10 mouse cellular contexts compared by ENCODE assay signal in the genomic region with DNA sequence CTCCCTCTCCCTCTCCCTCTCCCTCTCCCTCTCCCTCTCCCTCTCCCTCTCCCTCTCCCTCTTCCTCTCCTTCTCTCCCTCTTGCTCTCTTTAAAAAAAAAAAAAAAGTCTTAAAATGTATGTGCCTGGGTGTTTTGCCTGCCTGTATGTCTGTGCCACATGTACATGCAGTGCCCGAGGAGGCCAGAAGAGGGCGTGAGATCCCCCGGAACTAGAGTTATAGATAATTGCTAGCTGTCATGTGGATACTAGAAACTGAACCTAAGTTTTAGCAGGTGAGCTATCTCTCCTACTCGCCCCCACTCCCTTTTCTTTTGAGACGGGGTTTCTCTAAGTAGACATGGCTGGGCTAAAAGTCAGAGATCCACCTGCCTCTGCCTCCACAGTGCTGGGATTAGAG. TPM values are rescaled to one million over a fixed set of nuclear protein-coding genes. Genes with fewer than 3 reads are reported as not detected.
DNase-seq lines count a peak whose midpoint lies in the region; ATAC-seq and TF ChIP-seq lines count a peak whose summit lies in the region.
"Had no signal": no experiment of that assay in that cellular context is flagged by ENCODE, and none has a peak within 500 bp of the region (broad histone marks: within the 10 kb centered on the region; RNA-seq: fewer than 3 reads in every experiment).

No protein-coding gene starts in this region.

- no peaks in the 10 kb centered on the region for H3K9me3 ChIP-seq in intestine, postnatal 0 days (ENCODE audit: control insufficient read depth)
- H3K9me3 ChIP-seq in intestine, embryonic 15.5 days, result no peaks in the 10 kb centered on the region
- H3K9me3 ChIP-seq in liver, embryonic 13.5 days (replicated peaks), result no peaks in the 10 kb centered on the region
- H3K9me3 ChIP-seq in midbrain, embryonic 10.5 days (replicated peaks), result no peaks in the 10 kb centered on the region

- H3K4me1 ChIP-seq in intestine, postnatal 0 days (replicated peaks; ENCODE audit: control insufficient read depth, insufficient read depth, low read length), result no peaks in the 10 kb centered on the region
- H3K4me1 ChIP-seq in intestine, embryonic 15.5 days (replicated peaks), result no peaks in the 10 kb centered on the region
- 0 out of 2 replicates have a peak, but pooled peaks cover 8% of the 10 kb centered on the region for H3K4me1 ChIP-seq in liver, embryonic 13.5 days (replicated peaks)
- no peaks in the 10 kb centered on the region for H3K4me1 ChIP-seq in midbrain, embryonic 10.5 days

- H3K36me3 ChIP-seq in intestine, postnatal 0 days (ENCODE audit: control insufficient read depth, insufficient read depth), result no peaks in the 10 kb centered on the region
- no peaks in the 10 kb centered on the region for H3K36me3 ChIP-seq in intestine, embryonic 15.5 days
- no peaks in the 10 kb centered on the region for H3K36me3 ChIP-seq in liver, embryonic 13.5 days
- H3K36me3 ChIP-seq in midbrain, embryonic 10.5 days, result no peaks in the 10 kb centered on the region

- no peak overlapping the region for H3K4me3 ChIP-seq in intestine, postnatal 0 days (ENCODE audit: low read depth, low read length)
- no peak overlapping the region for H3K4me3 ChIP-seq in intestine, embryonic 15.5 days (replicated peaks)
- no peak overlapping the region for H3K4me3 ChIP-seq in liver, embryonic 13.5 days (replicated peaks)
- no peak overlapping the region for H3K4me3 ChIP-seq in midbrain, embryonic 10.5 days

- no peak overlapping the region for H3K4me2 ChIP-seq in intestine, postnatal 0 days (replicated peaks; ENCODE audit: low read depth)
- no peak overlapping the region for H3K4me2 ChIP-seq in intestine, embryonic 15.5 days (replicated peaks)
- no peak overlapping the region for H3K4me2 ChIP-seq in liver, embryonic 13.5 days

- 0 out of 2 replicates have a peak, but pooled peaks cover 3% of the 10 kb centered on the region for H3K27me3 ChIP-seq in intestine, postnatal 0 days (replicated peaks; ENCODE audit: control insufficient read depth, insufficient read depth, low read length)
- H3K27me3 ChIP-seq in intestine, embryonic 15.5 days (replicated peaks), result no peaks in the 10 kb centered on the region
- H3K27me3 ChIP-seq in liver, embryonic 13.5 days, result peaks cover 22% of the 10 kb centered on the region; the same call in 1 of the 2 replicates
- H3K27me3 ChIP-seq in midbrain, embryonic 10.5 days (ENCODE audit: low read depth, poor library complexity, severe bottlenecking), result no peaks in the 10 kb centered on the region

- H3K27ac ChIP-seq in intestine, postnatal 0 days (ENCODE audit: low read depth, low read length), result no peak overlapping the region
- H3K27ac ChIP-seq in intestine, embryonic 15.5 days, result no peak overlapping the region
- H3K27ac ChIP-seq in liver, embryonic 13.5 days, result no peak overlapping the region
- H3K27ac ChIP-seq in midbrain, embryonic 10.5 days (replicated peaks), result no peak overlapping the region

- no peak overlapping the region for H3K9ac ChIP-seq in intestine, postnatal 0 days (ENCODE audit: low read depth, low read length)
- H3K9ac ChIP-seq in intestine, embryonic 15.5 days, result no peak overlapping the region
- H3K9ac ChIP-seq in liver, embryonic 13.5 days, result no peak overlapping the region

- intact Hi-C loops in left cerebral cortex, postnatal 36 days (cut with DNase I), result no loop called here

- peak; percentile 44 to 55 for DNase-seq in B cell, adult 2 months
- peak; percentile 53 for DNase-seq in adrenal gland, postnatal 25 days
- DNase-seq in liver, embryonic 13.5 days, result peak; percentile 22
- no peak for DNase-seq in midbrain, embryonic 10.5 days (ENCODE audit: low spot score)
- DNase-seq in left cerebral cortex, postnatal 36 days (ENCODE audit: low spot score in 2 of 2), result no peak
- no peak for DNase-seq in right cerebral cortex, adult 2 months (ENCODE audit: low spot score in 2 of 2)

- no peak for ATAC-seq in intestine, postnatal 0 days
- no peak for ATAC-seq in intestine, embryonic 15.5 days
- ATAC-seq in liver, embryonic 13.5 days (ENCODE audit: low read depth), result no peak

- 35% methylated on average over 5 of the region's 5 CpGs for WGBS in intestine, postnatal 0 days
- WGBS in intestine, embryonic 15.5 days, result 38% methylated on average over 5 of the region's 5 CpGs
- WGBS in liver, embryonic 13.5 days (ENCODE audit: insufficient replicate concordance), result 20% methylated on average over 5 of the region's 5 CpGs
- WGBS in midbrain, embryonic 10.5 days, result 31% methylated on average over 5 of the region's 5 CpGs

- TF ChIP-seq CTCF in intestine, postnatal 0 days (IDR thresholded peaks at IDR 0.05; ENCODE audit: low read depth), result peak; percentile 60

RNA-seq across cellular contexts. Expression of a gene that starts 8.9 kb away (rescaled TPM):
- polyA plus RNA-seq in intestine, postnatal 0 days (2015; fragmentation: Nextera tagmentation; extraction: Ambion mirVana), result 0.23 and 0.26 TPM in 2 replicates
- 0.33 and 0.46 TPM in 2 replicates for polyA plus RNA-seq in intestine, embryonic 15.5 days (2015; fragmentation: Nextera tagmentation; extraction: Ambion mirVana)
- 62.2 and 66.7 TPM in 2 replicates for total RNA-seq in adrenal gland, postnatal 25 days (2021)
- 0.17 and 0.22 TPM in 2 replicates for polyA plus RNA-seq in liver, embryonic 13.5 days (2015; fragmentation: Nextera tagmentation; extraction: Ambion mirVana)
- polyA plus RNA-seq in midbrain, embryonic 10.5 days (2016; fragmentation: Nextera tagmentation; extraction: Ambion mirVana), result 1.7 and 2.0 TPM in 2 replicates
- 10 to 100 TPM; 35.2 to 38.8 TPM for total RNA-seq in left cerebral cortex, postnatal 36 days (2021)

RNA-seq across cellular contexts. Expression of a gene that starts 29.1 kb away (rescaled TPM):
- 54.8 and 60.3 TPM in 2 replicates for polyA plus RNA-seq in intestine, postnatal 0 days (2015; fragmentation: Nextera tagmentation; extraction: Ambion mirVana)
- polyA plus RNA-seq in intestine, embryonic 15.5 days (2015; fragmentation: Nextera tagmentation; extraction: Ambion mirVana), result 20.0 and 21.6 TPM in 2 replicates
- total RNA-seq in adrenal gland, postnatal 25 days (2021), result 26.8 and 30.4 TPM in 2 replicates
- polyA plus RNA-seq in liver, embryonic 13.5 days (2015; fragmentation: Nextera tagmentation; extraction: Ambion mirVana), result 6.5 and 6.7 TPM in 2 replicates
- 13.7 and 13.9 TPM in 2 replicates for polyA plus RNA-seq in midbrain, embryonic 10.5 days (2016; fragmentation: Nextera tagmentation; extraction: Ambion mirVana)
- under 1 TPM; 0.32 to 0.86 TPM for total RNA-seq in left cerebral cortex, postnatal 36 days (2021)

RNA-seq across cellular contexts. Expression of a gene that starts 30.0 kb away (rescaled TPM):
- polyA plus RNA-seq in intestine, postnatal 0 days (2015; fragmentation: Nextera tagmentation; extraction: Ambion mirVana), result 156 and 165 TPM in 2 replicates
- polyA plus RNA-seq in intestine, embryonic 15.5 days (2015; fragmentation: Nextera tagmentation; extraction: Ambion mirVana), result 7.6 and 9.7 TPM in 2 replicates
- total RNA-seq in adrenal gland, postnatal 25 days (2021), result 22.0 and 34.8 TPM in 2 replicates
- not detected in 2 replicates for polyA plus RNA-seq in liver, embryonic 13.5 days (2015; fragmentation: Nextera tagmentation; extraction: Ambion mirVana)
- polyA plus RNA-seq in midbrain, embryonic 10.5 days (2016; fragmentation: Nextera tagmentation; extraction: Ambion mirVana), result not detected in 2 replicates
- total RNA-seq in left cerebral cortex, postnatal 36 days (2021), result not detected
- total RNA-seq: layer of hippocampus, postnatal 25 days had no signal
- polyA plus RNA-seq: neural tube, embryonic 11.5 days had no signal

RNA-seq across cellular contexts. Expression of a gene that starts 41.9 kb away (rescaled TPM):
- 6.1 and 7.0 TPM in 2 replicates for polyA plus RNA-seq in intestine, postnatal 0 days (2015; fragmentation: Nextera tagmentation; extraction: Ambion mirVana)
- 11.8 and 15.0 TPM in 2 replicates for polyA plus RNA-seq in intestine, embryonic 15.5 days (2015; fragmentation: Nextera tagmentation; extraction: Ambion mirVana)
- 488 and 620 TPM in 2 replicates for total RNA-seq in adrenal gland, postnatal 25 days (2021)
- polyA plus RNA-seq in liver, embryonic 13.5 days (2015; fragmentation: Nextera tagmentation; extraction: Ambion mirVana), result 31.4 and 35.1 TPM in 2 replicates
- 20.9 and 24.1 TPM in 2 replicates for polyA plus RNA-seq in midbrain, embryonic 10.5 days (2016; fragmentation: Nextera tagmentation; extraction: Ambion mirVana)
- total RNA-seq in left cerebral cortex, postnatal 36 days (2021), result 10 to 100 TPM; 73.3 TPM

Comparison
In these comparisons a context has a peak if more than half of its experiments do, and no peak if none do; other contexts are left out.
1. RNA of a gene that starts 30.0 kb away (polyA plus RNA-seq): 156 to 165 TPM in intestine, postnatal 0 days; 7.6 to 9.7 TPM in intestine, embryonic 15.5 days, not detected in liver, embryonic 13.5 days and not detected in midbrain, embryonic 10.5 days; every median in the first group is over 10 times any median in the second.
2. DNase-seq: peak in B cell, adult 2 months (2 of 2), adrenal gland, postnatal 25 days (single experiment) and liver, embryonic 13.5 days (single experiment); none in midbrain, embryonic 10.5 days (single experiment), left cerebral cortex, postnatal 36 days (0 of 2) and right cerebral cortex, adult 2 months (0 of 2).